Mouse (Mus musculus): ENCODE results near the gene Ace. TPM values are rescaled to one million over a fixed set of nuclear protein-coding genes. Genes with fewer than 3 reads are reported as not detected.

The Ace gene
- polyA plus RNA-seq, 1 experiment: not detected

DNA sequence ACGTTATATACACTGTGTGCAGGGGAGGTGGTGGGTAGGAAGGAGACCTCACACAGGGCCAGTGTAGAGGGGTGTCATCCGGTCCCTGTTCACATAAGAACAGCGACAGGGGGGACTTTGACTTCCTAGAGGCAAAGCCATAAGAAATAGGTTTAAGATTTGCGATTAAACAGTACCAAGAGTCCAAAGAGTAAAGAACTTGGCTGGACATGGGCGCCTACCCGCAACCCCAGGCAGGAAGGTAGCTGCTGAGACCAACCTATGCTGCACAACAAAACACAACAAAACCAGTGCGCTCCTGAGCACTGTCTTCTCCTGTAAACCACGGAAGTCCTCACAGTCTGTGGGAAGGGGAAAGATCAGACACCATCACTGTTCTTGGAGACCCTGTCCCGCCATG, 15.6 kb upstream of the Ace start:
- TF ChIP-seq CTCF (IDR thresholded peaks at IDR 0.05; ENCODE audit: low read depth, low read length) (no peak), EP300 (IDR thresholded peaks at IDR 0.05; ENCODE audit: insufficient read depth, low read depth, low read length) (no peak), POLR2A (IDR thresholded peaks at IDR 0.05; ENCODE audit: insufficient read depth, low read length) (no peak)
- no peak overlapping the region for H3K27ac ChIP-seq (ENCODE audit: insufficient read depth, low read length)

DNA sequence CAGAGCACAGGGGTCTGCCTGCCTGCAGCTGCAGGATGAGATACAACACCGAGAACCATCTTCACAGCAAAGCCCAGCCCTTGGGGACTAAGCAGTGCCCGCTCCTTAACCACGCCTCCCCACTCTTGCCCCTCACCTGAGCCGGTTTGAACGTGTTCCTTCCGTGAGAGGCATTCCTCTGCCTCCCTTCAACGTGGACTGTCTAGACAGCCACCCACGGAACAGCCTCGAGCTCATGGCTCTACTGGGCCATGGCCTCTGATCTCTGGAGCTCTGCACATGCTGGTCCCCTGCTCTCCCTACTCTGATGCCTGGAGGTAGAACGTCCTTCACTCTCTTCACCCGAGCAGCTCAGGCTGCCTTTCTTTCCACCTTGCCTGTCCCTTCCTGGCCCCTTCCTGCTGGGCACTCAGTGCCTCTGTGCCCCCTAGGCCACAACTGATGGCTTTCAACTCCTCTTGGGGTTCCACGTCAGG, 14.8 kb upstream of the Ace start, which contains the start of gene Cyb561:
Gene Cyb561 (minus strand): TSS at position 426 of the 476 bp plus-strand sequence.
- H3K9ac ChIP-seq (ENCODE audit: low read depth, poor library complexity, severe bottlenecking): no peak within 1 kb of the TSS
- H3K27ac ChIP-seq (ENCODE audit: insufficient read depth, low read length): no peak within 1 kb of the TSS
- H3K36me3 ChIP-seq (ENCODE audit: control insufficient read depth, insufficient read depth, low read length, poor library complexity, severe bottlenecking): no peaks in the 10 kb centered on the region
- no peaks in the 10 kb centered on the region for H3K27me3 ChIP-seq (ENCODE audit: control insufficient read depth, insufficient read depth, low read length, poor library complexity, severe bottlenecking)
- H3K9me3 ChIP-seq (replicated peaks; ENCODE audit: control insufficient read depth, insufficient read depth, low read length, poor library complexity, severe bottlenecking): no peaks in the 10 kb centered on the region
- peaks cover 19% of the 10 kb centered on the region for H3K4me1 ChIP-seq (ENCODE audit: control insufficient read depth, insufficient read depth, low read length)
- H3K4me3 ChIP-seq (ENCODE audit: low read depth, low read length): no peak within 1 kb of the TSS
- no peak for TF ChIP-seq EP300 (IDR thresholded peaks at IDR 0.05; ENCODE audit: insufficient read depth, low read depth, low read length)
- TF ChIP-seq POLR2A (IDR thresholded peaks at IDR 0.05; ENCODE audit: insufficient read depth, low read length): no peak
- TF ChIP-seq CTCF (IDR thresholded peaks at IDR 0.05; ENCODE audit: low read depth, low read length): no peak

More for the DNA sequence above, 15.6 kb upstream of the Ace start:
- H3K4me3 ChIP-seq (ENCODE audit: low read depth, low read length): no peak overlapping the region
- no peak overlapping the region for H3K9ac ChIP-seq (ENCODE audit: low read depth, poor library complexity, severe bottlenecking)
- H3K27me3 ChIP-seq (ENCODE audit: control insufficient read depth, insufficient read depth, low read length, poor library complexity, severe bottlenecking): no peaks in the 10 kb centered on the region
- H3K9me3 ChIP-seq (replicated peaks; ENCODE audit: control insufficient read depth, insufficient read depth, low read length, poor library complexity, severe bottlenecking): no peaks in the 10 kb centered on the region
- peaks cover 19% of the 10 kb centered on the region for H3K4me1 ChIP-seq (ENCODE audit: control insufficient read depth, insufficient read depth, low read length)
- H3K36me3 ChIP-seq (ENCODE audit: control insufficient read depth, insufficient read depth, low read length, poor library complexity, severe bottlenecking): no peaks in the 10 kb centered on the region

DNA sequence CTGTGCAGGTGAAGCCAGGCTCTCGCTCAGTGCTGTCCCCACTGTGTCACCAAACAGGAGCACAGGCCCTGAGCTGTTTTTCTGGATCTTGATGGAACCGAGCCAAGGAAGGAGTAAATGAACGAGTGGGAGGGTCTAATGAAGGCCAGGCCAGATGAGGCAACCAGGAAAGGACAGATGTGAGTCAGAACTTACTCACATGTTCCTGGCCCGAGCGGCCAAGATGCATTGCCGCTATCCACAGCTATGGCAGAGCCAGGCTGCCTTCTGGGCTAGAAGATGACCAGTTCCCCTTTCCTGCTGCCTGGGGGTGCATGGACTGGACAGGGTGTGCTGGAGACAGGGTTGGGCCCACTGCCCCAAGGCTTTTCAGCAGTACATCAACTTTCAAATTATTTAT, 14.3 kb upstream of the Ace start:
- no peak overlapping the region for H3K9ac ChIP-seq (ENCODE audit: low read depth, poor library complexity, severe bottlenecking)
- TF ChIP-seq POLR2A (IDR thresholded peaks at IDR 0.05; ENCODE audit: insufficient read depth, low read length) (no peak), CTCF (IDR thresholded peaks at IDR 0.05; ENCODE audit: low read depth, low read length) (no peak), EP300 (IDR thresholded peaks at IDR 0.05; ENCODE audit: insufficient read depth, low read depth, low read length) (no peak)
- H3K36me3 ChIP-seq (ENCODE audit: control insufficient read depth, insufficient read depth, low read length, poor library complexity, severe bottlenecking): no peaks in the 10 kb centered on the region
- no peaks in the 10 kb centered on the region for H3K9me3 ChIP-seq (replicated peaks; ENCODE audit: control insufficient read depth, insufficient read depth, low read length, poor library complexity, severe bottlenecking)
- H3K4me1 ChIP-seq (ENCODE audit: control insufficient read depth, insufficient read depth, low read length): peaks cover 19% of the 10 kb centered on the region
- H3K4me3 ChIP-seq (ENCODE audit: low read depth, low read length): no peak overlapping the region
- H3K27ac ChIP-seq (ENCODE audit: insufficient read depth, low read length): no peak overlapping the region
- H3K27me3 ChIP-seq (ENCODE audit: control insufficient read depth, insufficient read depth, low read length, poor library complexity, severe bottlenecking): no peaks in the 10 kb centered on the region

DNA sequence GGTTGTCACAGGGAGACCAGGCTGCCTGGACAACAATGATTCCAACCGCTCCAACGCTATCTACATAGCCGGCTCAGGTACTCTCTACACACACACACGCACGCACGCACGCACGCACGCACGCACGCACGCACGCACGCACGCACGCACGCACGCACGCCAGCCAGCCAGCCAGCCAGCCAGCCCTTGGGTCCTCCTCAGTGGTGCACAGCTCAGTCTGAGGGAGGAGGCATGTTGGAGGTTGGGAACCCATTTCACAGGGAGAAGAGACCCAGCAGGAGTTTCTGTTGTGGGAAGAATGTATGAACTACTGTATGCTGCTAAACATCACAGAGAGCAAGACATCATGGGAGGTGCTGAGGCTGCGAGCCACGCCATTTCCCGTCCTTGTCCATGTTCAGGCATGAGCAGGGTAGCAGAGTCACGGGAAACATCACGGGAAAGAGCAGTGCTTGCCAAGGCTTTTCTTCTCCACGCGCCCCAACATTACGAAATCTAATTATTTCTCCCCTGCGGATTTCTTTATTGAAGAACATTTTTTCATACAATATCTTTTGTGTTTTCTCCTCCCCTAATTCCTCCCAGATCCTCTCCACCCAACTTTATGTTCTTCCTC, 11.8 kb upstream of the Ace start:
- no peaks in the 10 kb centered on the region for H3K36me3 ChIP-seq (ENCODE audit: control insufficient read depth, insufficient read depth, low read length, poor library complexity, severe bottlenecking)

DNA sequence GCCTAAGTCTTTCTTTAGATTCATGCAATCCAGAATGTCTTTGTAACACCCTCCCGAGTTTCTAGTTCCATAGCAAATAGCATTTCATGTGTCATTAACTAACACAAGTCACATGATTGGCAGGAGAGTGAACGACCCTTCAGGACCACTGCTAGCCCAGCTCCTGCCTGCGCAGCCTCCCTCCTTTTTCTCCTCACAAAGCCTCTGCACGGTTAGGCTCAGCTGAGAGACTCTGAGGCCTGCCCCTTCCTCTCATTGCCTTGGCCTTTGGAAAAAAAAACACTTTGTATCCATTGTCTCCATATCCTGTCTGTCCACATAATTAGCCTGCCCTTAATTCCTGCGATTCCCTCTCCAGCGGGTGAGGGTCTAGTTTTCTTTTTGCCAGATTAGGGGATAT, 10.2 kb upstream of the Ace start:
- Histone ChIP-seq H3K27me3 (ENCODE audit: control insufficient read depth, insufficient read depth, low read length, poor library complexity, severe bottlenecking) (no peaks in the 10 kb centered on the region), H3K4me3 (ENCODE audit: low read depth, low read length) (no peak overlapping the region), H3K36me3 (ENCODE audit: control insufficient read depth, insufficient read depth, low read length, poor library complexity, severe bottlenecking) (no peaks in the 10 kb centered on the region), H3K4me1 (ENCODE audit: control insufficient read depth, insufficient read depth, low read length) (peaks cover 10% of the 10 kb centered on the region), H3K9ac (ENCODE audit: low read depth, poor library complexity, severe bottlenecking) (no peak overlapping the region), H3K9me3 (replicated peaks; ENCODE audit: control insufficient read depth, insufficient read depth, low read length, poor library complexity, severe bottlenecking) (no peaks in the 10 kb centered on the region), H3K27ac (ENCODE audit: insufficient read depth, low read length) (no peak overlapping the region)
- TF ChIP-seq EP300 (IDR thresholded peaks at IDR 0.05; ENCODE audit: insufficient read depth, low read depth, low read length) (no peak), POLR2A (IDR thresholded peaks at IDR 0.05; ENCODE audit: insufficient read depth, low read length) (no peak), CTCF (IDR thresholded peaks at IDR 0.05; ENCODE audit: low read depth, low read length) (no peak)

More for the DNA sequence above, 11.8 kb upstream of the Ace start:
- TF ChIP-seq EP300 (IDR thresholded peaks at IDR 0.05; ENCODE audit: insufficient read depth, low read depth, low read length) (no peak), POLR2A (IDR thresholded peaks at IDR 0.05; ENCODE audit: insufficient read depth, low read length) (peak; percentile 71)
- Histone ChIP-seq H3K27ac (ENCODE audit: insufficient read depth, low read length) (peak overlapping the region; percentile 38), H3K4me1 (ENCODE audit: control insufficient read depth, insufficient read depth, low read length) (peaks cover 17% of the 10 kb centered on the region), H3K27me3 (ENCODE audit: control insufficient read depth, insufficient read depth, low read length, poor library complexity, severe bottlenecking) (no peaks in the 10 kb centered on the region), H3K4me3 (ENCODE audit: low read depth, low read length) (peak overlapping the region; percentile 71), H3K9ac (ENCODE audit: low read depth, poor library complexity, severe bottlenecking) (peak overlapping the region; percentile 51), H3K9me3 (replicated peaks; ENCODE audit: control insufficient read depth, insufficient read depth, low read length, poor library complexity, severe bottlenecking) (no peaks in the 10 kb centered on the region)

DNA sequence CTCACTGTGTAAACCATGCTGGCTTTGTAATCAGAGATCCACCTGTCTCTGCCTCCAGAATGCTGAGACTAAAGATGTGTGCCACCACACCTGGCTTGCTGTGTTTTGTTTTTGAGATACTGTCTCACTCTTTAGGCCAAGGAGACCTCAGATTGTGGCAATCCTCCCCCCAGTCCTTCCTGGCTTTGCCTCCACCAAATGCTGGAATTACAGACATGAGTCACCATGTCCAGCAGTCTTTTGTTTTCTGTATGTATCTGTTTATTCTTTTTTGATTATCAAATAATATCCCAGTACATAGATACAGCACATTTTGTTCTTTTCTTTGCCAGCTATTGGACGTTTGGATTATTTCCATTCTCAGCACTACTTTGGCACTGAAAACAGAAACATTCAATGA, 9.2 kb upstream of the Ace start:
- H3K9me3 ChIP-seq (replicated peaks; ENCODE audit: control insufficient read depth, insufficient read depth, low read length, poor library complexity, severe bottlenecking): no peaks in the 10 kb centered on the region
- TF ChIP-seq CTCF (IDR thresholded peaks at IDR 0.05; ENCODE audit: low read depth, low read length): no peak
- no peak for TF ChIP-seq EP300 (IDR thresholded peaks at IDR 0.05; ENCODE audit: insufficient read depth, low read depth, low read length)

More for the DNA sequence above, 9.2 kb upstream of the Ace start:
- Histone ChIP-seq H3K27ac (ENCODE audit: insufficient read depth, low read length) (no peak overlapping the region), H3K9ac (ENCODE audit: low read depth, poor library complexity, severe bottlenecking) (no peak overlapping the region), H3K4me1 (ENCODE audit: control insufficient read depth, insufficient read depth, low read length) (no peaks in the 10 kb centered on the region), H3K36me3 (ENCODE audit: control insufficient read depth, insufficient read depth, low read length, poor library complexity, severe bottlenecking) (no peaks in the 10 kb centered on the region), H3K4me3 (ENCODE audit: low read depth, low read length) (no peak overlapping the region), H3K27me3 (ENCODE audit: control insufficient read depth, insufficient read depth, low read length, poor library complexity, severe bottlenecking) (no peaks in the 10 kb centered on the region)
